28 mouse cellular contexts compared by ENCODE assay signal in genomic region chr4:64228341-64228740, GRCm38 (mm10).
DNase-seq lines count a peak whose midpoint lies in the region; ATAC-seq and TF ChIP-seq lines count a peak whose summit lies in the region.
"Had no signal": no experiment of that assay in that cellular context is flagged by ENCODE, and none has a peak within 500 bp of the region (broad histone marks: within the 10 kb centered on the region; RNA-seq: fewer than 3 reads in every experiment).

No protein-coding gene starts in this region.

- H3K36me3 ChIP-seq in hindbrain, postnatal 0 days (ENCODE audit: insufficient read depth, low read length) = no peaks in the 10 kb centered on the region
- no peaks in the 10 kb centered on the region for H3K36me3 ChIP-seq in hindbrain, embryonic 14.5 days (replicated peaks; ENCODE audit: control insufficient read depth, insufficient read depth)
- H3K36me3 ChIP-seq: embryonic facial prominence, embryonic 12.5 days; forebrain, embryonic 12.5 days; heart, embryonic 12.5 days; hindbrain, embryonic 10.5 days; limb, embryonic 13.5 days; liver, embryonic 13.5 days; midbrain, embryonic 15.5 days; neural tube, embryonic 13.5 days; stomach, embryonic 15.5 days had no signal

- no peak for ATAC-seq in hindbrain, postnatal 0 days
- no peak for ATAC-seq in hindbrain, embryonic 14.5 days (ENCODE audit: low FRiP score)
- ATAC-seq: CD4-positive, CD25-positive, alpha-beta regulatory T cell, adult 4 months; midbrain, embryonic 15.5 days had no signal

- no peak overlapping the region for H3K4me2 ChIP-seq in hindbrain, postnatal 0 days (ENCODE audit: low read depth, low read length)
- H3K4me2 ChIP-seq in hindbrain, embryonic 14.5 days (replicated peaks) = no peak overlapping the region
- H3K4me2 ChIP-seq: embryonic facial prominence, embryonic 12.5 days; forebrain, embryonic 12.5 days; heart, embryonic 12.5 days; limb, embryonic 13.5 days; liver, embryonic 13.5 days; midbrain, embryonic 15.5 days; neural tube, embryonic 13.5 days; stomach, embryonic 15.5 days had no signal

- DNase-seq in hindbrain, postnatal 0 days (ENCODE audit: low spot score) = peak; percentile 45
- DNase-seq in hindbrain, embryonic 14.5 days (ENCODE audit: low spot score) = no peak
- peak; percentile 94 for DNase-seq in brain, adult 2 months (ENCODE audit: low read depth, low spot score)
- peak; percentile 90 for DNase-seq in cerebellum, adult 18-20 months
- DNase-seq in cerebellum, postnatal 14 days = peak; percentile 90 to 92
- no peak for DNase-seq in right cerebral cortex, adult 18-20 months
- DNase-seq in c-Kit-positive CD71-positive TER-119-positive erythroid progenitor cells, embryonic 14.5 days (ENCODE audit: low spot score) = no peak
- DNase-seq: gastrocnemius, postnatal 25 days; heart, adult 18-20 months; heart, postnatal 10 days; kidney, adult 11 months; liver, embryonic 13.5 days; lung, adult 2 months; retina, postnatal 1 day; thymus, adult 18-20 months had no signal

- H3K27ac ChIP-seq in hindbrain, postnatal 0 days = no peak overlapping the region
- no peak overlapping the region for H3K27ac ChIP-seq in hindbrain, embryonic 14.5 days
- H3K27ac ChIP-seq: embryonic facial prominence, embryonic 12.5 days; forebrain, embryonic 12.5 days; hindbrain, embryonic 10.5 days; left cerebral cortex, adult 2 months; limb, embryonic 13.5 days; liver, embryonic 13.5 days; midbrain, embryonic 15.5 days; neural tube, embryonic 13.5 days; stomach, embryonic 15.5 days had no signal

- H3K27me3 ChIP-seq in hindbrain, postnatal 0 days (ENCODE audit: insufficient read depth, low read length) = no peaks in the 10 kb centered on the region
- H3K27me3 ChIP-seq in hindbrain, embryonic 14.5 days (ENCODE audit: control insufficient read depth, insufficient read depth, low read length) = no peaks in the 10 kb centered on the region
- H3K27me3 ChIP-seq: embryonic facial prominence, embryonic 12.5 days; forebrain, embryonic 12.5 days; heart, embryonic 12.5 days; limb, embryonic 13.5 days; liver, embryonic 13.5 days; megakaryocyte, embryonic 14.5 days; midbrain, embryonic 15.5 days; neural tube, embryonic 13.5 days; stomach, embryonic 15.5 days had no signal

- H3K9me3 ChIP-seq in hindbrain, postnatal 0 days (ENCODE audit: low read length) = no peaks in the 10 kb centered on the region
- no peaks in the 10 kb centered on the region for H3K9me3 ChIP-seq in hindbrain, embryonic 14.5 days (ENCODE audit: control insufficient read depth, low read length)
- H3K9me3 ChIP-seq: embryonic facial prominence, embryonic 12.5 days; forebrain, embryonic 12.5 days; heart, embryonic 12.5 days; hindbrain, embryonic 10.5 days; limb, embryonic 13.5 days; liver, embryonic 13.5 days; megakaryocyte, embryonic 14.5 days; midbrain, embryonic 15.5 days; neural tube, embryonic 13.5 days; stomach, embryonic 15.5 days had no signal

- H3K4me1 ChIP-seq in hindbrain, postnatal 0 days (ENCODE audit: insufficient read depth, low read length) = no peaks in the 10 kb centered on the region
- H3K4me1 ChIP-seq in hindbrain, embryonic 14.5 days (replicated peaks; ENCODE audit: control insufficient read depth, insufficient read depth, low read length) = no peaks in the 10 kb centered on the region
- H3K4me1 ChIP-seq: embryonic facial prominence, embryonic 12.5 days; forebrain, embryonic 12.5 days; heart, embryonic 12.5 days; hindbrain, embryonic 10.5 days; limb, embryonic 13.5 days; liver, embryonic 13.5 days; megakaryocyte, embryonic 14.5 days; midbrain, embryonic 15.5 days; neural tube, embryonic 13.5 days; stomach, embryonic 15.5 days had no signal

- no peak overlapping the region for H3K4me3 ChIP-seq in hindbrain, postnatal 0 days (ENCODE audit: low read length)
- no peak overlapping the region for H3K4me3 ChIP-seq in hindbrain, embryonic 14.5 days (replicated peaks; ENCODE audit: low read length)
- H3K4me3 ChIP-seq: embryonic facial prominence, embryonic 12.5 days; erythroblast, embryonic 14.5 days; forebrain, embryonic 12.5 days; heart, embryonic 12.5 days; hindbrain, embryonic 10.5 days; left cerebral cortex, adult 2 months; limb, embryonic 13.5 days; liver, embryonic 13.5 days; megakaryocyte, embryonic 14.5 days; midbrain, embryonic 15.5 days; myocyte; neural tube, embryonic 13.5 days; stomach, embryonic 15.5 days had no signal

- TF ChIP-seq CTCF in hindbrain, postnatal 0 days (IDR thresholded peaks at IDR 0.05; ENCODE audit: low read depth) = no peak

- 51% methylated on average over 3 of the region's 3 CpGs for WGBS in hindbrain, postnatal 0 days
- WGBS in hindbrain, embryonic 14.5 days = 71% methylated on average over 3 of the region's 3 CpGs

- no peak overlapping the region for H3K9ac ChIP-seq in hindbrain, postnatal 0 days (replicated peaks; ENCODE audit: low read length)
- no peak overlapping the region for H3K9ac ChIP-seq in hindbrain, embryonic 14.5 days
- H3K9ac ChIP-seq: embryonic facial prominence, embryonic 12.5 days; forebrain, embryonic 12.5 days; heart, embryonic 12.5 days; limb, embryonic 13.5 days; liver, embryonic 13.5 days; midbrain, embryonic 15.5 days; neural tube, embryonic 13.5 days; stomach, embryonic 15.5 days had no signal

Comparison
In these comparisons a context has a peak if more than half of its experiments do, and no peak if none do; other contexts are left out.
1. DNase-seq: peak in hindbrain, postnatal 0 days (single experiment), brain, adult 2 months (single experiment), cerebellum, adult 18-20 months (2 of 2) and cerebellum, postnatal 14 days (2 of 2); none in hindbrain, embryonic 14.5 days (single experiment), right cerebral cortex, adult 18-20 months (single experiment) and c-Kit-positive CD71-positive TER-119-positive erythroid progenitor cells, embryonic 14.5 days (single experiment).